Mouse (Mus musculus) intestine, embryonic 14.5 days (tissue): Measurements from ENCODE around the gene Dtl. TPM values are rescaled to one million over a fixed set of nuclear protein-coding genes. Genes with fewer than 3 reads are reported as not detected.

ENCODE experiments used
- ATAC-seq: fragments of 200-750 bp; cut with Nextera tagmentation; replicated peaks from 2 replicates; pipeline ENCODE4 v1.8.0; 2017; ENCODE audit warnings: low read depth, moderate number of reproducible peaks, moderate TSS enrichment, moderate library complexity; ENCODE audit not compliant: low FRiP score, low TSS enrichment
- DNase-seq: peaks from one replicate; pipeline ENCODE4 v3.0.0-alpha.2; 2018; ENCODE audit warnings: low spot score
- H3K27ac ChIP-seq: fragments of 300-500 bp; sonication (generic); 2 replicates; pipeline ENCODE4 v1.5.1; 2014; ENCODE audit warnings: low read depth, mild to moderate bottlenecking, control low read depth
- H3K27me3 ChIP-seq: fragments of 300-500 bp; sonication (generic); replicated peaks from 2 replicates; pipeline ENCODE4 v1.6.1; 2014; ENCODE audit warnings: low read length, control low read depth; ENCODE audit not compliant: control insufficient read depth, insufficient read depth
- H3K36me3 ChIP-seq: fragments of 300-500 bp; sonication (generic); 2 replicates; pipeline ENCODE4 v1.6.1; 2014; ENCODE audit warnings: low read length, control low read depth; ENCODE audit not compliant: control insufficient read depth, insufficient read depth
- H3K4me1 ChIP-seq: fragments of 300-500 bp; sonication (generic); replicated peaks from 2 replicates; pipeline ENCODE4 v1.6.1; 2014; ENCODE audit warnings: low read length, control low read depth, mixed read lengths; ENCODE audit not compliant: control insufficient read depth, insufficient read depth
- H3K4me2 ChIP-seq: fragments of 300-500 bp; sonication (generic); 2 replicates; pipeline ENCODE4 v1.6.1; 2014; ENCODE audit warnings: low read length
- H3K4me3 ChIP-seq: fragments of 300-500 bp; sonication (generic); 2 replicates; pipeline ENCODE4 v1.5.1; 2014; ENCODE audit warnings: low read depth, low read length, control low read depth, mixed read lengths
- H3K9ac ChIP-seq: fragments of 300-500 bp; sonication (generic); 2 replicates; pipeline ENCODE4 v1.6.1; 2014; ENCODE audit warnings: mild to moderate bottlenecking, low read length
- H3K9me3 ChIP-seq: fragments of 300-500 bp; sonication (generic); 2 replicates; pipeline ENCODE4 v1.6.1; 2016; ENCODE audit warnings: low read length, control low read depth; ENCODE audit not compliant: control insufficient read depth
- WGBS: fragments of 180-500 bp; shearing (Covaris S2); extraction: QIAGEN DNeasy Blood & Tissue Kit; methylation state at CpG from one replicate; pipeline ENCODE4 v1.1.7; 2014; 5-methylcytosine and 5-hydroxymethylcytosine counted together
- polyA plus RNA-seq: library from polyadenylated mRNA; unstranded; fragments of >200 nt; fragmentation: Nextera tagmentation; extraction: Ambion mirVana; gene quantifications from 2 replicates; pipeline ENCODE4 v1.2.1, GENCODE M21; 2014

Dtl gene
- polyA plus RNA-seq, 1 experiment from 2014 or later = 53.0 TPM

- no peaks in the 10 kb centered on the region for H3K27me3 ChIP-seq
- peak overlapping the region; percentile 98 for H3K4me3 ChIP-seq
- peak overlapping the region; percentile 66 for H3K4me2 ChIP-seq
- ATAC-seq (no peak), DNase-seq (peak; percentile 60)
- H3K9me3 ChIP-seq = no peaks in the 10 kb centered on the region
- peak overlapping the region; percentile 91 for H3K9ac ChIP-seq
- peaks cover 5% of the 10 kb centered on the region for H3K36me3 ChIP-seq
- peaks cover 18% of the 10 kb centered on the region; the same call in 1 of the 2 replicates for H3K4me1 ChIP-seq
- WGBS = under 1% methylated on average over 13 of the region's 13 CpGs
- H3K27ac ChIP-seq = peak overlapping the region; percentile 96
Measured at GRCm38 (mm10) chr1:191573906-191574639, 1.3 kb downstream of the Dtl start.

GRCm38 (mm10) chr1:191570415-191570814 lies 4.9 kb downstream of the Dtl start:
- no peak overlapping the region for H3K4me3 ChIP-seq
- WGBS = 93% methylated on average over 3 of the region's 3 CpGs
- DNase-seq (no peak), ATAC-seq (no peak)
- H3K36me3 ChIP-seq = peaks cover 34% of the 10 kb centered on the region
- H3K27ac ChIP-seq = no peak overlapping the region
- H3K9ac ChIP-seq = no peak overlapping the region
- no peaks in the 10 kb centered on the region for H3K9me3 ChIP-seq
- H3K27me3 ChIP-seq = no peaks in the 10 kb centered on the region
- peaks cover 4% of the 10 kb centered on the region; the same call in 1 of the 2 replicates for H3K4me1 ChIP-seq
- H3K4me2 ChIP-seq = no peak overlapping the region

- H3K27me3 ChIP-seq = no peaks in the 10 kb centered on the region
- H3K36me3 ChIP-seq = peaks cover 41% of the 10 kb centered on the region
- no peak overlapping the region for H3K9ac ChIP-seq
- DNase-seq (no peak), ATAC-seq (no peak)
- WGBS = 92% methylated on average over 2 of the region's 2 CpGs
- no peak overlapping the region for H3K27ac ChIP-seq
- H3K4me1 ChIP-seq = peaks cover 4% of the 10 kb centered on the region; the same call in 1 of the 2 replicates
- no peaks in the 10 kb centered on the region for H3K9me3 ChIP-seq
- H3K4me3 ChIP-seq = no peak overlapping the region
- no peak overlapping the region for H3K4me2 ChIP-seq
Measured at GRCm38 (mm10) chr1:191569625-191570024, 5.7 kb downstream of the Dtl start.

- H3K9me3 ChIP-seq = no peaks in the 10 kb centered on the region
- no peak overlapping the region for H3K4me3 ChIP-seq
- H3K4me2 ChIP-seq = no peak overlapping the region
- DNase-seq = no peak
- peaks cover 51% of the 10 kb centered on the region for H3K36me3 ChIP-seq
- no peak overlapping the region for H3K9ac ChIP-seq
- H3K27ac ChIP-seq = no peak overlapping the region
- H3K4me1 ChIP-seq = no peaks in the 10 kb centered on the region
- 92% methylated on average over 1 of the region's 1 CpGs for WGBS
- ATAC-seq = no peak
- H3K27me3 ChIP-seq = no peaks in the 10 kb centered on the region
Measured at GRCm38 (mm10) chr1:191567859-191568258, 7.5 kb downstream of the Dtl start.

- DNase-seq = peak; percentile 59
- WGBS = 63% methylated on average over 6 of the region's 6 CpGs
- Histone ChIP-seq H3K4me3 (no peak overlapping the region), H3K4me2 (no peak overlapping the region), H3K9me3 (no peaks in the 10 kb centered on the region), H3K27ac (no peak overlapping the region), H3K36me3 (peaks cover 74% of the 10 kb centered on the region), H3K4me1 (no peaks in the 10 kb centered on the region), H3K27me3 (no peaks in the 10 kb centered on the region), H3K9ac (no peak overlapping the region)
- no peak for ATAC-seq
Measured at GRCm38 (mm10) chr1:191562823-191563365, 12.4 kb downstream of the Dtl start.

- Histone ChIP-seq H3K36me3 (peaks cover 75% of the 10 kb centered on the region), H3K9me3 (no peaks in the 10 kb centered on the region), H3K4me3 (no peak overlapping the region), H3K27ac (no peak overlapping the region), H3K27me3 (no peaks in the 10 kb centered on the region), H3K4me1 (no peaks in the 10 kb centered on the region), H3K4me2 (no peak overlapping the region), H3K9ac (no peak overlapping the region)
- no peak for ATAC-seq
- 90% methylated on average over 5 of the region's 5 CpGs for WGBS
- no peak for DNase-seq
Measured at GRCm38 (mm10) chr1:191559779-191560178, 15.6 kb downstream of the Dtl start.

- WGBS = 76% methylated on average over 8 of the region's 8 CpGs
- DNase-seq (no peak), ATAC-seq (no peak)
- Histone ChIP-seq H3K4me1 (no peaks in the 10 kb centered on the region), H3K9me3 (no peaks in the 10 kb centered on the region), H3K36me3 (peaks cover 86% of the 10 kb centered on the region), H3K27ac (no peak overlapping the region), H3K9ac (no peak overlapping the region), H3K4me2 (no peak overlapping the region), H3K4me3 (no peak overlapping the region), H3K27me3 (no peaks in the 10 kb centered on the region)
Measured at GRCm38 (mm10) chr1:191557109-191557508, 18.2 kb downstream of the Dtl start.

GRCm38 (mm10) chr1:191550786-191551185 lies 24.6 kb downstream of the Dtl start:
- Histone ChIP-seq H3K4me3 (no peak overlapping the region), H3K27ac (no peak overlapping the region), H3K4me1 (no peaks in the 10 kb centered on the region), H3K36me3 (peaks cover 72% of the 10 kb centered on the region), H3K9ac (no peak overlapping the region), H3K4me2 (no peak overlapping the region), H3K27me3 (no peaks in the 10 kb centered on the region), H3K9me3 (no peaks in the 10 kb centered on the region)
- ATAC-seq (no peak), DNase-seq (no peak)
- WGBS = 89% methylated on average over 4 of the region's 4 CpGs

- no peak overlapping the region for H3K27ac ChIP-seq
- H3K4me3 ChIP-seq = no peak overlapping the region
- no peak overlapping the region for H3K9ac ChIP-seq
- DNase-seq (no peak), ATAC-seq (no peak)
- H3K27me3 ChIP-seq = no peaks in the 10 kb centered on the region
- 80% methylated on average over 3 of the region's 3 CpGs for WGBS
- peaks cover 89% of the 10 kb centered on the region for H3K36me3 ChIP-seq
- H3K9me3 ChIP-seq = no peaks in the 10 kb centered on the region
- no peaks in the 10 kb centered on the region for H3K4me1 ChIP-seq
- H3K4me2 ChIP-seq = no peak overlapping the region
Measured at GRCm38 (mm10) chr1:191543747-191544146, 31.6 kb downstream of the Dtl start.
